Mouse (Mus musculus) 416B (cell line): ENCODE results near the gene Cdk18.

Experiments
- DNase-seq: peaks from one replicate; pipeline ENCODE4 v3.0.0; 2011; ENCODE audit warnings: low read depth

Cdk18 gene

DNA sequence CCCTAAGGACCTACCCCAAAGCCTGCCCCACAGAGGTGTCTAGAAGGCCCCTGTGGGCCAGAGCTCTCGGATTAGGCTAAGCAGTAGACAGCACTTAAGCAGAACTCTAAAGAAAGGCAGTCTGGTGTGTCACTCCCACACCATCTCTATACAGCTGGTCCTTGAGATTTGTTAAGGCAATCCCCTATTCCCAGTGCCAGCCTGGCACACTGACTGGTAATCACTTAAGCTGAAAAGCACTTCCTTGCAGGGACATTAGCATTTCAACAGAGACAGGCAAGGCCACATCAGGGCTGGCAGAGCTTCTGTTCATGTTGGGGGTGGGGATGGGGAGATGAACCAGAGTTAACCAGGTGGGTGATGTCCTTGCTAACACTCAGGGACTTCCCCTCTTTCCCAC lies 74.5 kb downstream of the Cdk18 start:
- DNase-seq, result no peak

DNA sequence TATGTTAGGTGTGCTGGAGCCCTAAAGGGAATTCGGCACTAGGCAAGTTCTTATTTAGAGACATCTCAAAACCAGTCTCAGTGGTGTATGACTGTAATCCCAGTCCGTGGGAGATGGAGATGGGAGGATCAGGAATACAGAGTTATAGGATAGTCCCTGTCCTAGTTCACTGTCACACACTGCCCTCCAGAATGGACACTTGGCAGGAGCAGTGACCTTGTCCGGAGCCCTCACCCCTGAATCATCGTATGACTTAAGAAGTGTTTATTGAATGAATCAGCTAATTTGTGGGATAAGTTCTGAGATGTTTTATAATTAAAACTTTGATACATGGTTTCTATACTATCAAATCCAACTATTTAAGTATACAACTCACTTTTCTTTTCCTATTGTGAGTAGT lies 76.4 kb downstream of the Cdk18 start:
- peak; percentile 20 for DNase-seq
